Mouse (Mus musculus) small intestine, adult 2 months (tissue): ENCODE data around the gene Olfr657.

Source experiments
- CTCF ChIP-seq: fragments of 200-500 bp; IDR thresholded peaks from 2 replicates; pipeline ENCODE4 v1.5.1; 2012; ENCODE audit warnings: low read depth, mild to moderate bottlenecking, control low read depth, inconsistent platforms, low read length, moderate library complexity, mixed read lengths; ENCODE audit not compliant: insufficient replicate concordance, insufficient read length; ENCODE audit errors: extremely low read depth
- POLR2A ChIP-seq: fragments of 200-500 bp; IDR thresholded peaks from 2 replicates; pipeline ENCODE4 v1.6.1; 2012; ENCODE audit warnings: low read depth, mild to moderate bottlenecking, control low read depth, inconsistent platforms, low read length, moderate library complexity

GRCm38 (mm10) chr7:104666453-104666852 is 41.9 kb downstream of the Olfr657 start, which contains the start of gene Olfr659:
- TF ChIP-seq CTCF (no peak), POLR2A (no peak)
